Mouse (Mus musculus): ENCODE data around the gene Anp32a.

DNA sequence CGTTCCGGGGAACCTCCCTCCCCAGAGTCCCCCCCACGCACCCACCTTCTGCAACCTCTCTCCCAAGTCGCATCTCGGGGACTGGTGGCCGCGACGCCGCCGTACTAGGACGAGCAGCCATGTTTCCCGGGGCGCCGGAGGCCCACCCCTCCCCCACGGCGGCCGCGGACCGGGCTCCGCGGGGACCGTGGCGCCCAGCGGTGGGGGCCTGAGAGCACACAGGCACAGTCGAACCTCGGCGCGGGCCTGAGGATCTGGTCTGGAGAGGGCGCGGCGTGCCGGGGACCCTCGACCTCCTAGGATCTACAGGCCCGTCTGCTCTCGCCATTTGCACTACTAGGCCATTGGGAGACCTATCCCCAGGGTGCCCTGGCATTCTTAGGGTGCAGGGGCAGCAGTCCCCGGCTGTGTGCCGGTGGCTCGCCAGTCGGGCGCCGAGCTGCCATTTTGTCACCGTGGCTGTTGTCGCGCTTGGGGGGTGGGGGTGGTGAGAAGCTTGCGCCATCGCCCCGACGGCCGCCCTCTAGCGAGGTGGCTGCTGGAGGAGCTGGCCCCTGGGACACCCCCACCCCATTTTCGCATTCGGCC, 2.9 kb downstream of the Anp32a start:
- TF ChIP-seq CTCF (IDR thresholded peaks at IDR 0.05; ENCODE audit: borderline replicate concordance, extremely low read depth, insufficient read depth, insufficient read length): no peak
- peak; percentile 33 for TF ChIP-seq POLR2A (IDR thresholded peaks at IDR 0.05; ENCODE audit: borderline replicate concordance, extremely low read depth, insufficient read depth, insufficient read length, poor library complexity, severe bottlenecking)

All from brain, embryonic 14.5 days (tissue).